Mouse (Mus musculus) heart, postnatal 10 days (tissue): ENCODE results near the gene Lancl1. TPM values are rescaled to one million over a fixed set of nuclear protein-coding genes. Genes with fewer than 3 reads are reported as not detected.

Source experiments
- DNase-seq, 2 experiments: peaks; one replicate each; pipeline ENCODE4 v3.0.0; 2021
- intact Hi-C: fragments of 180-260 bp; cut with DNase I; formaldehyde crosslinking; loops from one replicate; pipeline ENCODE4 v1.15.1; 2025
- total RNA-seq, 2 experiments: library from RNA; stranded (reverse); gene quantifications; 2 replicates each; pipeline ENCODE4 v1.2.3; 2021

The Lancl1 gene
- 10 to 100 TPM; 35.9 to 42.4 TPM for total RNA-seq

GRCm38 (mm10) chr1:67038246-67038987 lies at the start of gene Lancl1:
TSS of gene Lancl1 (minus strand) at chr1:67038872.
- intact Hi-C loops: no loop called here

GRCm38 (mm10) chr1:67079146-67079545 lies 40.5 kb upstream of the Lancl1 start:
- DNase-seq: no peak

More at GRCm38 (mm10) chr1:67038246-67038987, at the start of gene Lancl1:
- peak; percentile 92 to 93 for DNase-seq

GRCm38 (mm10) chr1:67078666-67079065 lies 40.0 kb upstream of the Lancl1 start:
- intact Hi-C loops: no loop called here
- DNase-seq: no peak

More at GRCm38 (mm10) chr1:67079146-67079545, 40.5 kb upstream of the Lancl1 start:
- intact Hi-C loops: no loop called here

GRCm38 (mm10) chr1:67077739-67078138 lies 39.1 kb upstream of the Lancl1 start:
- intact Hi-C loops: no loop called here
- no peak for DNase-seq

GRCm38 (mm10) chr1:67067561-67067960 lies 28.9 kb upstream of the Lancl1 start:
- DNase-seq: no peak
- intact Hi-C loops: no loop called here

GRCm38 (mm10) chr1:67065347-67066270 lies 26.9 kb upstream of the Lancl1 start:
- intact Hi-C loops: no loop called here
- DNase-seq: no peak

- intact Hi-C loops: no loop called here
- peak; percentile 63 to 78 for DNase-seq
Observed at GRCm38 (mm10) chr1:67061456-67062085, 22.9 kb upstream of the Lancl1 start.

GRCm38 (mm10) chr1:67055816-67056215 lies 17.1 kb upstream of the Lancl1 start:
- intact Hi-C loops: no loop called here
- no peak for DNase-seq

GRCm38 (mm10) chr1:67052721-67053120 lies 14.0 kb upstream of the Lancl1 start:
- DNase-seq: no peak
- intact Hi-C loops: no loop called here

- DNase-seq: peak in 1 of 2 experiments; percentile 13
- intact Hi-C loops: no loop called here
Observed at GRCm38 (mm10) chr1:67049600-67049999, 10.9 kb upstream of the Lancl1 start.

- intact Hi-C loops: no loop called here
- DNase-seq: no peak
Observed at GRCm38 (mm10) chr1:67048696-67049095, 10.0 kb upstream of the Lancl1 start.

GRCm38 (mm10) chr1:67045100-67045499 lies 6.4 kb upstream of the Lancl1 start:
- no peak for DNase-seq
- intact Hi-C loops: no loop called here

- no peak for DNase-seq
- intact Hi-C loops: no loop called here
Observed at GRCm38 (mm10) chr1:67042583-67042982, 3.9 kb upstream of the Lancl1 start.

- no peak for DNase-seq
- intact Hi-C loops: no loop called here
Observed at GRCm38 (mm10) chr1:67039083-67039482, 411 bp upstream of the Lancl1 start.

- intact Hi-C loops: no loop called here
Observed at GRCm38 (mm10) chr1:67037198-67037597, 1.5 kb downstream of the Lancl1 start.

GRCm38 (mm10) chr1:67033278-67033677 lies 5.4 kb downstream of the Lancl1 start:
- intact Hi-C loops: no loop called here
- no peak for DNase-seq

More at GRCm38 (mm10) chr1:67037198-67037597, 1.5 kb downstream of the Lancl1 start:
- DNase-seq: no peak

- DNase-seq: no peak
- intact Hi-C loops: no loop called here
Observed at GRCm38 (mm10) chr1:67026927-67027511, 11.7 kb downstream of the Lancl1 start.

GRCm38 (mm10) chr1:67026142-67026541 lies 12.5 kb downstream of the Lancl1 start:
- intact Hi-C loops: no loop called here
- no peak for DNase-seq

GRCm38 (mm10) chr1:67022767-67023166 lies 15.9 kb downstream of the Lancl1 start:
- intact Hi-C loops: no loop called here
- DNase-seq: no peak

- intact Hi-C loops: no loop called here
- no peak for DNase-seq
Observed at GRCm38 (mm10) chr1:67022051-67022450, 16.6 kb downstream of the Lancl1 start.
